Mouse (Mus musculus) embryo, embryonic 9.5 days (tissue): ENCODE results near the gene Cntrob.

ENCODE experiments used
- DNase-seq: peaks from one replicate; pipeline ENCODE4 v3.0.0-alpha.2; 2017; ENCODE audit errors: extremely low spot score

The Cntrob gene

DNA sequence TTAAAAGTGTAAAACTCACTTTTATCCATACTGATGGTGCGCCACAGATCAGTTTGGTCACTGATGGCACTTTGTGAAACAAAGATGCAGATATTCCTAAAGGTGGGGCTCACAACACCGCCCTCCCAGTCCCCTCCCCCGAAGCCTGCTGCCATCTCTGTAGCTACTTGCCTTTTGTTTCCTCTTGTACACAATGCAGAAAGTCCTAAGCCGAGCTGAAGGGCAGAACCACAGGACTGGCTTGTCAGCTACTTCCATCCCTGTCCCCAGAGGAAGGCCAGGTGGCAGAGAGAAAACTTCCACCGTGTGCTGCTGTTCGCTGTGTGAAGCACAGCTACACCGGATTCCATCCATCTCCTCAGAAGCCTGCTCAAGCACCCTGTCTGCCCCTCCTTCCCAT lies 25.3 kb downstream of the Cntrob start:
- DNase-seq = no peak

DNA sequence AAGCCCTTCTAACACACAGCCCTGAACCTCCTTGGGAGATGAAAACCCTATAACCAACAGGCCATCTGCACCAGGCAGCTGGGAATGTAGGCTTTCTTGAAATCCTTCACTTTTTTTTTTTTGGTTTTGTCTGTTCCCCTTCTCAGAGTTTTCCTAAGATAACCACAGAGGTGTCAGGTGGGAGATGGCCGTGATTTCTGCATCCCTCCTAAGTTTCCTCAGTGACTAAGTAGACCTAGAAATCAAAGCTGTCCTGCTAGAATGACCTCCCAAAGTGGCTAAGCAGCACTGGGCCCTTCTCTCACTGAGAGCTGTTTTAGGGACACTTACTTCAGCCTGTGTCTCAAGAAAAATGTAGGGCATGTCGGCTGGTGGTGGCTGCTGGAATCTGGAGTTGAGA lies 25.8 kb downstream of the Cntrob start:
- no peak for DNase-seq

DNA sequence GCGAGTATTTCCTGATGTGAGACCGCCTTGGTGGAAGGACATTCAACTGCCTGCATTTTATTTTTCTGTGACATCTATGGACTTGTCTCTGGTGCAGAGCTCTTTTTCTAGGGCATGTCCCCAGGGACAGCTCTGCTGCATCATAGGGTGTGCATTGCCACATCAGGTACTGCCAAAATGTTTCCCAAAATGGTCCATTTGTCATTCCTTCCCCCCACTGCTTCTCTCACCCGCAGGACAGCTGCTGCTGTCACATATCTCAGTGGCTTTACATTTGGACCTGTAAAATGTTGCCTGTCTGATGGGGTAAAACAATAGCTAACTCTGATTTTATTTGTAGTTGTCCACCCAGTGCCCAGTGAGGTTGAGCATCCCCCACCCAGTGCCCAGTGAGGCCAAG lies 28.3 kb downstream of the Cntrob start:
- DNase-seq = no peak

DNA sequence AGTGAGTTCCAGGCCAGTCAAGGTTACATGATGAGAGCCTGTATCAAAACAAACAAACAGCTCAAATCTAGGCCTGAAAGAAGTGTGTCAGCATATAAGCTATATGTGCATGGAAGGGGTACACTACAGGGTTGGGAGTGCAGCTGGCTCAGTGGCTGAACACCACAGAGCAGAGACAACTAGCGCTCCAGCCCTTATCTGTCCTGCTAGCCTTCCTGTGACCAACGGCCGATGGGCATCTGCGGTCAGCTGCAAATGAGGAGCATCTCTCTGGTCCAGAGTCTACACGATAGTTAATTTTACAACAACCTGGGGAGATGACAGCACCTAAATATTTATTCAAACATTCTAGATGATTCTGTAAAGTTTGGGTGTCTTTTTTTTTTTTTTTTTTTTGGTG lies 32.5 kb downstream of the Cntrob start:
- no peak for DNase-seq

DNA sequence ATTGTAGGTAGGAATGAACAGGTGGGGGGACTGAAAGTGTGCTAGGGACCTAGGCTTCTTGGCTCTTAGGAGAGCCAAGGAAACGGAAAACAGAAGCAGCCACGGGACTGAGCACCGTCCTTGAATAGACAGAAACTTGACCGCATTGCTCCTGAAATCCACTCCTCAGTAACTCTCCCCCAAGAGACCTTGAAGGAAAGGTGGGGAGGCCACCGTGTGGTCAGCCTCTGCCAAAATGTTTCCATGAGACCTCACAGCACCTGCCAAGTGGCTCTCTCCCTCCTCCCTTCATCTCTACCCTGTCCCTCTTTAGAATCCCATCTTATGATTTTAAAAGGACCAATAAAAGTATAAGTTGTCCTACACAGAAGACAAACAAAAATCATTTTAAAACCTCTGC lies 46.3 kb downstream of the Cntrob start:
- DNase-seq = no peak

DNA sequence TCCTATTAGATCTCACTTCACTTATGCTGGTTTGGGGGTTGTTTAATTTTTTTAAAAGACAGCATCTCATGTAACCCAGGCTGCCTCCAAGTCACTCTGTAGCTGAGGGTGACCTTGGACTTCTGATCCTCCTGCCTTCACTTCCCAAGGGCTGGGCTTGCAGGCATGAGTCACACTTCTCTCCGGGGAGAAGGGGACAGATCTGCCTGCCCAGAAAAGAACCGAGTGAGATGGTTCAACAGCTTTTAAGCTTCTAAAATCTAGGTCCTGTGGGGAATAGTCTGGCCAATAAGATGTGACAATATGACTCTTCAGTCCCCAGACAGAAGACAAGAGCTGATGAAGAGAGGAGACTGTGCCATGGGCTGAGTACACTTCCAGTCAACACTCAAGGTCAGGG lies 47.5 kb downstream of the Cntrob start:
- no peak for DNase-seq

DNA sequence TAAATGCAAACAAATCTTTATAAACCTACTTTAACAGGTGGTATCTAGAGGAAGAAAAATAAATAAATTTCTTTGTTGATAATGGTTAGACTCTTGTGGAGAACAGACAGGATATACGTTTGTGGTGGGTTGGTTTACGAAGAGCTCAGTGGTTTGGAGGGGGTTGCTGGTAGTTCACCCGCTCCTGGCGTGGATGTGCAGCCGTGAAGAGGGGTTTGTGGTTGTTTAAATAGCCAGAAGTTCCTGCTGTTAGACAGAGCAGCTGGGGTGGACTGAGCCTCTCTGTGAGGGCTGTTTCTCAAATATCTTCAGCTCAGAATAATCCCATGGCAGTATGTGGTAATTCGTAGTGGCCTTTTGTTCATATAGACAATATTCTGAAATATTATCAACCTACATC lies 47.9 kb downstream of the Cntrob start:
- DNase-seq = no peak

DNA sequence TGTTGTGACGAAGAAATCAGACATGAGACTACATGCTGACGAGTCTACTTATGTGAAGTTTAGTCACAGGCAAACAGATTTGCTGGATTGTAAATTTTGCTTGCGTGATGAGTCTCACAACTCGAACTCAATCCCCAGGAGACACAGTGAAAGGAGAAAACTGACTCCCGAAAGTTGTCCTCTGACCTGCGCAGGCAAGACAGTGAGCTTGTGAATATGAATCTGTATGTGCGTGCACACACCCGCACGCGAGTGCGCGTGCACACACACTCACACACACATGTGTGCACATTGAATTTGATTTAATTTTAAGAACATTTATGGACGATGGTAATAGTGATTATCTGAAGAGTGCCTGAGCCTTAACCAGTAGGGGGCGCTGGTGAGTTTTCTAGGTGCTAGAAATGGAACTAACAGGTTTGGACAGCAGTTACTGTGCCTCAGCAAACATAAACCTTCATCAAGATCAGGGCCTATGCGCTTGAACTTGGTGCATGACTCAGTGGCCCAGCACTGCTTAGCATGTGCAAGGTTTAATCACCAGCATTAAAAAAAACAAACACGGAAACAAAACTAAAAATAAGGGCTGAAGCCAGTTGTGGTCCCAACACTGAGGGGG lies 51.3 kb downstream of the Cntrob start:
- DNase-seq = peak; percentile 73

DNA sequence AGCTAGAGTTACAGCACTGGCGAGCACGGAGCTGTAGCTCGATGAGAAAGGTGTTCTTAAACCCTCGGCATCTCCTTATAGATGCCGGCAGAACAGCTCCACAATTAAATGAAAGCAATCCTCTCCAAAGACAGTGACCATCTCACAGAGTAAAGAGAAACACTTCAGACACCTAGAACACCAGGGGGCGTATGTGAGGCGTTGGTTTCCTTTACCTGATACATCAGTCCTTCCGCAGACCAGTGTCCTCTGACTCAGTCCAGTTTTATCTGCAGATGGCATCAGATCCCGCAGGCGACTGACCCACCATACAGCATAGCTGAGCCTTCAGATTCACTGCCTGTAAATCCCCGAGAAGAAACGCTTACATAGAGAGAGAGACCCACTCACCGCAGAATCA lies 54.0 kb downstream of the Cntrob start:
- DNase-seq = peak; percentile 68

DNA sequence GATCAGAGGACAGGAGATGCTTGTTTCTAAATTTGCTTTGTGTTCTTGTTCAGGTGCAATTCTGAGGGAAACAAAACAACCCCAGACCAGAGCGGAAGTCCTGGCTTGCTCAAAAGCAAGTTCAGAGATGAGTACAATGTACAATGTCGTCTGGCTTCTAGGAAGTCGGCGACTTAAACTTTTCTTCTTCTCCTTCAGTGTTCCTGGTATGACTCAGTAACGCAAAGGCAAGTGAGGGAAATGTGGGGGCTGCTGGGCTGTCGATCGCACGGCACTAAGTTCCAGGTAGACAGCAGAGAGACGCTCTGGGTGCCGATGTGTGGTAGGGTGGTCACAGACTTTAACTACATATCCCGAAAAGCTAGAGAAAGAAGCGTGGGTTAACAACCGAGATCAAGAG lies 55.5 kb downstream of the Cntrob start:
- DNase-seq = no peak

DNA sequence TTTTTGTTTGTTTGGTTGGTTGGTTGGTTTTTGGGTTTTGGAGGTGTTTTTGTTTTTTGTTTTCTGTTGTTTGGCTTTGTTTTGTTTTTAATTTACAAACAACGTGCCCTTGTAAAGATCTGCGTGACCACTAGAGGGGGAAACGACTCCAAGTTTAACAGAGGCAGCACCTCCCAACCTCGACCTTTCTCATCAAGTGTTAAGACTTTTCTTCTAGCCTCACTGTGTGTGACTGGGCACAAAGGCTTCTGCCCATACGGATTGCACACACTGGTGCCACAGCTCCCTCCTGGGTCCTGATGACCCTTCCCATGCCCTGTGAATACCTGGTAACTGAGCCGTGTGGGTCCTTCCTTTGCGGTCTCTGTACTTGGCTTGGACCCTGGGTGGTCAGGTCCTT lies 56.2 kb downstream of the Cntrob start:
- DNase-seq = peak; percentile 39

DNA sequence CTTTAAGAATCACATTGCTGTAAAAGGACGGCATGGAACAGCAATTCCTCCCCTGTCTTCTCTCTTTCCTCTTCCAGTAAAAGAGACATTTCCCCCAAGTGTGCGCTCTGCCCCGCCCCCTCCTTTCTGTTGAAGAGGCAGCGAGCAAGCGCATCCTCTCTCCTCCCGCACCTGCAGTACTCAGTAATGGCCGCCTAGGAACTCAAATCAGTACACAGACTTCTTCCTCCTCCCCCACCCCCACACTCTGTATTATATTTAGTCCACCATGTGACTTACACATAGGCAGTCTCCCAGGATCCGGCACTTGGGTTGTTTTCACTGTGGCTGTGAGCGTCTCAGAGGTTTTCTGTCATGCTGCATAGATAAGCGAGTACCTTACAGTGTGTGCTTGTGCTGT lies 57.3 kb downstream of the Cntrob start:
- DNase-seq = no peak

DNA sequence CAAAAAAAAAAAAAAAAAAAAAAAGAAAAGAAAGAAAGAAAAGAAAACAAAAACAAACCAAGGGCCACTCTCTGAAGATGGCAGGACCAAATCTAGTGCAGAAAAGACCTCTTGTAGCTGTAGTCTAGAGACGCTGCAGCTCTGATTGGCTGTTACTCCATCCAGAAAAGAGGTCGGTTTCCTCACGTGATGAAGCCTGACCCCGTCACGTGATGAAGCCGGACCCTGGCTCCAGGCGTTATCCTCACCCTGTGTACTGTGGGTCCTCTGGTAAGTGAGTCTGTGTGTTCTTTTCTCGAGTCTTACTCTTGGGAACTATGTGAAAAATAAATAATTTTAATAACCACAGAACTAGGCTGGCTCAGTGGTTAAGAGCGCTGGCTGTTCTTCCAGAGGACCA lies 58.2 kb downstream of the Cntrob start:
- DNase-seq = no peak

DNA sequence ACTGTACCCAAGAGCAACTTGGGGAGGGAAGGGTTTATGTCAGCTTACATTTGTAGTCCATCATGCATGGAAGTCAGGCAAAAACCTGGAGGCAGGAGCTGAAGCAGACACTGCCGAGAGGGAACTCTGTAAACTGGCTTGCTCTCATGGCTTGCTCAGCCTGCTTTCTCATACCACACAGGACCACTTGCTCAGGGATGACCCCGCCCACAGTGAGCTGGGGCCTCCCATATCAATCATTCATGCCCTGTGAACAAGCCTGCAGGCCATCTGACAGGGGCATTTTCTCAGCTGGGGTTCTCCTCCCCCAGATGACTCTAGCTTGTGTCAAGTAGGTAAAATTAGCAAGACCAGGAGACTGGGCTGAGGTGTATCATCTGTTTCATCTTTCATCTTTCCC lies 59.3 kb downstream of the Cntrob start:
- no peak for DNase-seq

DNA sequence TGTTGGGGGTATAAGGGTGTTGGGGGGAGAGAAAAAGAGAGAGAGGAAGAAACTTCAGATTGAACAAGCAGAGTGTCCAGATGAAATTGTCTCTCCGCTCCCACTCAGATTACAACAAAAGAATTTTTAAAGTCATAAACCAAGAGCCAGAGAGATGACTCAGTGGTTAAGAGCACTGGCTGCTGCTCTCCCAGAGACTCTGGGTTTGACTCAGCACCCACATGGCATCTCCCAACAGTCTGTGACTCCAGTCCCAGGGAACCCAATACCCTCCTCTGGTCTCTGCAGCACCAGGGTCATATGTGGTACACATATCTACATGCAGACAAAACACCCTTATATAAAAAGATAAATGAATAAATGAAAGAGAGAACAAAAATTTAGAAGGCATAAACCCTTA lies 63.5 kb downstream of the Cntrob start:
- no peak for DNase-seq

DNA sequence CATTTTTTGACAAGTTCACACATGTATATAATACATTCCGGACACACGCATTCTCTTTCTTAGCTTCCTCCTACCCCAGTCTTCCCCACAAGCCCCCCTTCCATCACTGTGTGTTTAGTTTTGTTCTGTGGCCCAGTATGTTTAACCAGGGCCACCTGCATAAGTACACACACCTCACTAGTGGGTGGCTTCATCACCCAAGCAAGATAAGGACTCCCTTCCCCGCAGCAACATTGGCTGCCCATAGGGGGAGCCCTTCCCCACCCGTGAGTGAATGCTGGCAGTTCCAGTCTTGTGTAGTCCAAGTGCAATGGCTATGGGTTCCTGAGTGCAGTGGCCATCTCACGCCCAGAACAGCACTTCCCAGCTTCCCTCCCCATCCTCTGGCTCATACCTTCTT lies 65.3 kb downstream of the Cntrob start:
- peak; percentile 47 for DNase-seq

DNA sequence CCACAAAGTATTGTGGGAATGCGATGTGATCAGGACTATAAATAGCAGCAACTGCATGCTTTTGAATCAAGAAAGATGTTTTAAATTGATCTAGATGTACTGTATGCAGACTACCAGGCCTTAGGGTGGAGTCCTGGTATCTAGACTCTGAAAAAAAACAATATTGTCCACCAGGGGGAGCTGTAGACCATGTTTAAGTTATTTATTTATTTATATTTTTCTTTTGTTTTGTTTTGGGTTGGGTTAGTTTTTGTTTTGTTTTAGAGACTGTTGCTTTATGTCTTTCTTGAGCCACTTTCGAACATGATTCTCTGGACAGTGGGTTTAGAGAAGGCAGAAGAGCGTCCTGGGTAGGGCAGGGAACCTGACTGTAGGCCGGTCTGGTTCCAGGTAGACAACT lies 65.8 kb downstream of the Cntrob start:
- peak; percentile 60 for DNase-seq

DNA sequence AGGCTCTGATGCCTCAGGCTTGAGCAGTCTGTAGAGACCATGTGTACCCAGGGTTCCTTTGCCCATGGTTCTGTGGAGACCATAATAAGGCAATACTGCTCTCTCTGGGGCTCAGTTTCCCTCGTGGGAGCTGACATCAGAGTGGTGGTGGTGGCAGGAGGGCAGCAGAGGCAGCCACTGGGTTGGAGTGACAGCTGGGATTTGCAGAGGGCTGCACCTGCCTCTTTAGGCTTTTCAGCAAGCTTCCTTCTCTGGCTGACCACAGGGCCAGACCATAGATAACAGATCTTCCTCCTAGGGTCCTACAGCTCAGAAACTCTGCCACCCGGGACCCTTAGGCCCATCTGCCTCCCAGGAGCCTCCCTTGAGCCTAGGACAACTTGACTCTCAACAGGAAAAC lies 66.5 kb downstream of the Cntrob start:
- no peak for DNase-seq

DNA sequence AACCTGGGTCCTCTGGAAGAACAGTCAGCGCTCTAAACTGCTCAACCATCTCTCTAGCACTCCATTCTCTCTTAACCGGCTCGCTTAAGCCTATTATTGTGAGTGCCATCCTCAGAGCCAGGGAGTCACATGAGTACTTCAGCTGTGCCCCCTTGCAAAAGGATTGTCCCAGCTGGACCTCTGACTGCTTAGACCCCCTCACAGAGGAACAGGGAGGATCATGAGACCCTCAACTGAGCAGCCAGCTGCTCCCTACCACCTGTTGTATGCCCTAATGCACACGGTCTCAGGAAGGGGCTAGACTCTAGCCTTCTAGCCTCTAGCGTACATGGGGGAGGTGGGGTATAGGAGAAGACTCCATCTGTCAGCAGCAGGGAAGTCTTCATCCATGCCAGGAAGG lies 68.8 kb downstream of the Cntrob start:
- no peak for DNase-seq

DNA sequence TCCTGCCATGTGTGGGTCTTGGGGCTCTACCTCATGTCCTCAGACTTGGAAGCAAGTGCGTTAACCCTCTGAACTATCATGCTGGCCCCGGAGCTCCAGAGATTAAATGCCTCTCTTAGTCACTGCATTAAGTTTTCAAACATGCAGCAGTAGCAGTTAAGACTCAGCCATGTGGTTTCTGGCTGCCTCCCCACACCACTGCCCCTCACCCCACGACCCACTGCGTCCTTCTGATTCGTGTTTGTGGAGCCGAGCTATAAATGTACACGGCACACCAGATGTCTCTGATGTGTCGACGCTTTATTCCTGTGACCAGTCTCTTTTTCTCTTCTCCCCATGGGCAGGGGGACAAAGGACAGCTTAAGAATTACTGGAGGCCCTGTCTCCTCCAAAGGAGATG lies 70.4 kb downstream of the Cntrob start:
- DNase-seq = no peak

DNA sequence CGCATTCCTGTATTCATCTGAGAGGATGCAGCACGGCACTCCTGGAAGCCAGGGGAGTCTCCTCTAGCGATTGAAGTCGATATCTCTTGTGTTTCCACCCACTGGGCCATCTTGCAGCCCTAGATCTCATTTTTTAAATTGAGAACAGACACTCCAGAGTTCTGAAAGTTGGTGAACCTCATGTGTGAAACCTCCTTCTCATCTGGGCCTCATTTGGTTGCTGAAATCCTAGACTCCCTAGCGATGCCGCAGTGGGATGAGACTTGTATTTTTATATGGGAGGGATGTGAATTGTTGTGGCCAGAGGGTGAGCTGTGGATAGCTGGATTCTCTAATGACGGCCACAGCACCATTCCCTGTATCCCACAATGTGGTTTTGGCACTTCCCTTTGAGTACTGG lies 71.6 kb downstream of the Cntrob start:
- DNase-seq = no peak

DNA sequence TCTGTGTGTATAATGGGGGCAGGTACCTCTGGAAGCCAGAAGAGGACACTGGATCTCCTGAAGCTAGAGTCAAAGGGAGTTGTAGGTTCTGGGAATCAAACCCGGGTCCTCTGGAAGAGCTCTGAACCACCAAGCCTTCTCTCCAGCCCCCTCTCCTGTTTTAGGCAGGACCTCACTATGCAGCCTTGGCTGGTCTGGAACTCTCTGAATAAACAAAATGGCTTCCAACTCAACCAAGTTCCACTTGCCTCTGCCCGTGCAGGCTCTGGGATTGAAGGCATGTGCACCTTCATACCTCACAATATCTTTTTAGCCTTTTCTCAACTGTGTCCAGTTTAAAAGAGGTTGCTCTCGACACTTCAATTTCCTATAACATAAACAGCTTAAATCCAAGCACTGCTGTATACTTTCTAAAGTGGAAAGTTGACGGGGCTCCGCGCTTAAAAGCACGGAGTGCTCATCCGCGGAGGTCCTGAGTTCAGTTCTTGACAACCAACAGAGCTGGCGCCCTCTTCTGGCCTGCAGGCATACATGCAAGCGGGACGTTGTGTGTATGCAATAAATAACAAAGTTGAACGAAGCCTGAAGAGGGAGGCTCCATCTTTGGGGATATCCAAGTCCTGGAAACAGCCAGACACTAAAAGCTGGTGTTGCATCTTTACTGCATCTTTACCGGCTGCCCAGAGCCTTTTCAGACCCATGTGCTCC lies 72.3 kb downstream of the Cntrob start:
- DNase-seq = no peak

DNA sequence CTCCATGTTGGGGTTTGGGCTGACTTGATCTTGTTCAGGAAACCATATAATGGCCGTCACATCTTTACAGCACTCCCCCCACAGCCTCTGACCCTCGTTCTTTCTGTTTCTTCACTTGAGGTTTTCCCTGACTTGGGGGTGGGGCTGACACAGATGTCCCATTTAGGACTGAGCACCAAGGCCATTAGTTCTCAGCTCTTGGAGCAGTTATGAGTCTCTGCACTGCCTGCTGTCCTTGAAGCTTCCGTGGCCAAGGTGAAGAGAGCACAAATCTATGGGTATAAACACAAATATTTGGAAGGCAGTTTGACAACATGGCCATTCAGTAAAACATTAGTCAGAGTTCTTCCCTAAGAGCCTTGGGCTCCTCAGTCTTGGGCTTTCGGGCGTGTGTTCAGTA lies 73.5 kb downstream of the Cntrob start:
- no peak for DNase-seq
